Comparison of ENCODE assay signal across 9 mouse cellular contexts in the genomic region with DNA sequence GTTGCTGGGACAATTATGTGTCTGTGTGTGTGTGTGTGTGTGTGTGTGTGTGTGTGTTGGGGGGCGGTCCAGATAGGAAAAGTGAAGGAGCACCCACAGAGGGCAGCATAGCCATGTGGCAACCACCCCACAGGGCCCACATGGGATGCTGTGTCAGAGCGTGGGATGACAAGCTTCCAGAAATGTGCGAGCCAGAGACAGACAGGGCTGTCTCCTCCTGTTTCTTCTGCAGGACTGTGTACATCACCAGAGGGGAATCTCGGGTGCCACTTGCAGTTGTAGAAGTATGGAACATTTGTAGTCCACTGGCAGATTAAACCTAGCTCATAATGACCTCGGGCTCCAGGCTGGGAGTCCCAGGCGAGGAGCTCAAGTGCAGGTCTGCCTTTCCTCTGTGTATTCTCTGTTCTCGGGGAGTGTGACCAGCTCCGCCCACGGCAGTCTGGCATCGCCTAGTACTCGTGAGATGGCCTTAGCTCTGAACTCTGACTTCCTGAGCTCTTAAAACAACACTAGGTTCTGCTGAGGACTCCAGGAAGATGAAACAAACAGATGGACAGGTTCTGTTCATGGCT. TPM values are rescaled to one million over a fixed set of nuclear protein-coding genes. Genes with fewer than 3 reads are reported as not detected.
DNase-seq lines count a peak whose midpoint lies in the region; ATAC-seq and TF ChIP-seq lines count a peak whose summit lies in the region.
"Had no signal": no experiment of that assay in that cellular context is flagged by ENCODE, and none has a peak within 500 bp of the region (broad histone marks: within the 10 kb centered on the region; RNA-seq: fewer than 3 reads in every experiment).

No protein-coding gene starts in this region.

- DNase-seq in heart, postnatal 14 days: no peak
- DNase-seq in midbrain, embryonic 10.5 days (ENCODE audit: low spot score): no peak
- DNase-seq in testis, postnatal 14 days (ENCODE audit: low spot score): no peak
- no peak for DNase-seq in urinary bladder, adult 2 months (ENCODE audit: low spot score)

- H3K4me2 ChIP-seq in heart, embryonic 16.5 days (ENCODE audit: low read depth, low read length): no peak overlapping the region
- no peak overlapping the region for H3K4me2 ChIP-seq in midbrain, embryonic 15.5 days
- H3K4me2 ChIP-seq in neural tube, embryonic 14.5 days (ENCODE audit: low read depth, low read length): no peak overlapping the region

- peaks cover 12% of the 10 kb centered on the region for H3K4me1 ChIP-seq in heart, embryonic 16.5 days (ENCODE audit: control insufficient read depth, insufficient read depth, low read length)
- peaks cover 18% of the 10 kb centered on the region for H3K4me1 ChIP-seq in midbrain, embryonic 10.5 days
- H3K4me1 ChIP-seq in midbrain, embryonic 15.5 days: peaks cover 3% of the 10 kb centered on the region; the same call in 1 of the 2 replicates
- H3K4me1 ChIP-seq in embryonic fibroblast, embryonic 13.5 days (ENCODE audit: control insufficient read depth, insufficient read depth, low read length): peaks cover 7% of the 10 kb centered on the region
- H3K4me1 ChIP-seq in neural tube, embryonic 14.5 days (ENCODE audit: control insufficient read depth, insufficient read depth, low read length): no peaks in the 10 kb centered on the region

- peaks cover 3% of the 10 kb centered on the region; the same call in 1 of the 2 replicates for H3K36me3 ChIP-seq in heart, embryonic 16.5 days (ENCODE audit: control insufficient read depth, insufficient read depth)
- H3K36me3 ChIP-seq in midbrain, embryonic 10.5 days: peaks cover 5% of the 10 kb centered on the region; the same call in 1 of the 2 replicates
- H3K36me3 ChIP-seq in midbrain, embryonic 15.5 days (replicated peaks): no peaks in the 10 kb centered on the region
- H3K36me3 ChIP-seq in neural tube, embryonic 14.5 days (ENCODE audit: control insufficient read depth, insufficient read depth, low read length): no peaks in the 10 kb centered on the region

- H3K9ac ChIP-seq in heart, embryonic 16.5 days (ENCODE audit: low read length): no peak overlapping the region
- H3K9ac ChIP-seq in midbrain, embryonic 15.5 days: no peak overlapping the region
- no peak overlapping the region for H3K9ac ChIP-seq in neural tube, embryonic 14.5 days (replicated peaks; ENCODE audit: low read depth, low read length)

- ATAC-seq in heart, embryonic 16.5 days (replicated peaks; ENCODE audit: extremely low read depth, insufficient read depth, low FRiP score): 0 out of 2 replicates have a peak, but pooled peaks have one; percentile 15
- ATAC-seq in midbrain, embryonic 15.5 days (replicated peaks): no peak
- ATAC-seq in neural tube, embryonic 14.5 days (ENCODE audit: low read depth): peak; percentile 52; the same call in 1 of the 2 replicates

- no peak overlapping the region for H3K27ac ChIP-seq in heart, embryonic 16.5 days (ENCODE audit: low read length)
- 0 out of 2 replicates have a peak overlapping the region, but pooled peaks have one; percentile 52 for H3K27ac ChIP-seq in midbrain, embryonic 10.5 days (replicated peaks)
- H3K27ac ChIP-seq in midbrain, embryonic 15.5 days: no peak overlapping the region
- peak overlapping the region; percentile 19; the same call in 1 of the 2 replicates for H3K27ac ChIP-seq in embryonic fibroblast, embryonic 13.5 days (ENCODE audit: insufficient read depth, low read length)
- no peak overlapping the region for H3K27ac ChIP-seq in neural tube, embryonic 14.5 days (ENCODE audit: low read depth, low read length)

- H3K4me3 ChIP-seq in heart, embryonic 16.5 days (ENCODE audit: low read length): no peak overlapping the region
- no peak overlapping the region for H3K4me3 ChIP-seq in midbrain, embryonic 10.5 days
- H3K4me3 ChIP-seq in midbrain, embryonic 15.5 days: no peak overlapping the region
- no peak overlapping the region for H3K4me3 ChIP-seq in embryonic fibroblast, embryonic 13.5 days (ENCODE audit: insufficient read depth, low read length)
- H3K4me3 ChIP-seq in neural tube, embryonic 14.5 days (ENCODE audit: low read depth, low read length): no peak overlapping the region

- intact Hi-C loops in heart, postnatal 14 days (cut with DNase I): loop anchor here (2.0 to 5.0 kb wide), 4 partner anchors 34 to 132 kb away; partner anchors contain the start of genes Marveld1 and Morn4

- H3K27me3 ChIP-seq in heart, embryonic 16.5 days (ENCODE audit: control insufficient read depth, insufficient read depth, low read length): no peaks in the 10 kb centered on the region
- 0 out of 2 replicates have a peak, but pooled peaks cover 1% of the 10 kb centered on the region for H3K27me3 ChIP-seq in midbrain, embryonic 10.5 days (ENCODE audit: low read depth, poor library complexity, severe bottlenecking)
- no peaks in the 10 kb centered on the region for H3K27me3 ChIP-seq in midbrain, embryonic 15.5 days (replicated peaks)
- no peaks in the 10 kb centered on the region for H3K27me3 ChIP-seq in neural tube, embryonic 14.5 days (ENCODE audit: control insufficient read depth, insufficient read depth, low read length)

- TF ChIP-seq POLR2A in embryonic fibroblast, embryonic 13.5 days (IDR thresholded peaks at IDR 0.05; ENCODE audit: low read depth, low read length): no peak

- WGBS in heart, embryonic 16.5 days: 50% methylated on average over 11 of the region's 11 CpGs
- WGBS in midbrain, embryonic 10.5 days: 64% methylated on average over 11 of the region's 11 CpGs
- WGBS in midbrain, embryonic 15.5 days: 60% methylated on average over 11 of the region's 11 CpGs
- 56% methylated on average over 11 of the region's 11 CpGs for WGBS in neural tube, embryonic 14.5 days

- no peak for TF ChIP-seq CTCF in embryonic fibroblast, embryonic 13.5 days (IDR thresholded peaks at IDR 0.05; ENCODE audit: borderline replicate concordance, insufficient read depth, low read length)

- no peaks in the 10 kb centered on the region for H3K9me3 ChIP-seq in heart, embryonic 16.5 days (replicated peaks; ENCODE audit: control insufficient read depth, low read length)
- H3K9me3 ChIP-seq in midbrain, embryonic 10.5 days (replicated peaks): no peaks in the 10 kb centered on the region
- H3K9me3 ChIP-seq in midbrain, embryonic 15.5 days: no peaks in the 10 kb centered on the region
- H3K9me3 ChIP-seq in neural tube, embryonic 14.5 days (ENCODE audit: control insufficient read depth, low read length): no peaks in the 10 kb centered on the region

RNA-seq across cellular contexts. Expression of gene Ankrd2, which starts 0.8 kb away (rescaled TPM):
- polyA plus RNA-seq in heart, embryonic 16.5 days (2015; fragmentation: Nextera tagmentation; extraction: Ambion mirVana): not detected in 2 replicates
- not detected for total RNA-seq in heart, postnatal 14 days (2021)
- polyA plus RNA-seq in midbrain, embryonic 10.5 days (2016; fragmentation: Nextera tagmentation; extraction: Ambion mirVana): 0.17 and 0.29 TPM in 2 replicates
- polyA plus RNA-seq in midbrain, embryonic 15.5 days (2015; fragmentation: Nextera tagmentation; extraction: Ambion mirVana): 0.56 and 0.83 TPM in 2 replicates
- polyA plus RNA-seq in embryonic fibroblast, embryonic 13.5 days (2011; ENCODE audit: insufficient read length, low read depth, missing spikeins): not detected in 2 replicates
- polyA plus RNA-seq in neural tube, embryonic 14.5 days (2014; fragmentation: Nextera tagmentation; extraction: Ambion mirVana): 0.73 and 0.80 TPM in 2 replicates
- polyA plus RNA-seq in urinary bladder, adult 2 months (2012; rRNA removed): 0.10 TPM in 1 of 2 replicates, not detected in the other

RNA-seq across cellular contexts. Expression of gene Hoga1, which starts 10.4 kb away (rescaled TPM):
- 0.49 and 0.67 TPM in 2 replicates for polyA plus RNA-seq in heart, embryonic 16.5 days (2015; fragmentation: Nextera tagmentation; extraction: Ambion mirVana)
- 1 to 10 TPM; 1.4 to 2.3 TPM for total RNA-seq in heart, postnatal 14 days (2021)
- 1.1 and 1.8 TPM in 2 replicates for polyA plus RNA-seq in midbrain, embryonic 10.5 days (2016; fragmentation: Nextera tagmentation; extraction: Ambion mirVana)
- polyA plus RNA-seq in midbrain, embryonic 15.5 days (2015; fragmentation: Nextera tagmentation; extraction: Ambion mirVana): 1.1 and 1.3 TPM in 2 replicates
- polyA plus RNA-seq in embryonic fibroblast, embryonic 13.5 days (2011; ENCODE audit: insufficient read length, low read depth, missing spikeins): 1.3 and 1.7 TPM in 2 replicates
- polyA plus RNA-seq in neural tube, embryonic 14.5 days (2014; fragmentation: Nextera tagmentation; extraction: Ambion mirVana): 1.3 and 1.7 TPM in 2 replicates
- 2.4 and 2.7 TPM in 2 replicates for polyA plus RNA-seq in urinary bladder, adult 2 months (2012; rRNA removed)

RNA-seq across cellular contexts. Expression of gene 4933411K16Rik, which starts 17.1 kb away (rescaled TPM):
- not detected in 2 replicates for polyA plus RNA-seq in heart, embryonic 16.5 days (2015; fragmentation: Nextera tagmentation; extraction: Ambion mirVana)
- under 1 TPM in 1 of 2 experiments, not detected in 1; 0.32 TPM for total RNA-seq in heart, postnatal 14 days (2021)
- polyA plus RNA-seq in midbrain, embryonic 10.5 days (2016; fragmentation: Nextera tagmentation; extraction: Ambion mirVana): 0.09 TPM in 1 of 2 replicates, not detected in the other
- not detected in 2 replicates for polyA plus RNA-seq in midbrain, embryonic 15.5 days (2015; fragmentation: Nextera tagmentation; extraction: Ambion mirVana)
- polyA plus RNA-seq in embryonic fibroblast, embryonic 13.5 days (2011; ENCODE audit: insufficient read length, low read depth, missing spikeins): 0.51 TPM in 1 of 2 replicates, not detected in the other
- polyA plus RNA-seq in neural tube, embryonic 14.5 days (2014; fragmentation: Nextera tagmentation; extraction: Ambion mirVana): 0.15 TPM in 1 of 2 replicates, not detected in the other
- 0.23 and 0.24 TPM in 2 replicates for polyA plus RNA-seq in urinary bladder, adult 2 months (2012; rRNA removed)
- total RNA-seq: heart, postnatal 36 days had no signal

RNA-seq across cellular contexts. Expression of gene Morn4, which starts 51.2 kb away (rescaled TPM):
- polyA plus RNA-seq in heart, embryonic 16.5 days (2015; fragmentation: Nextera tagmentation; extraction: Ambion mirVana): 9.1 and 10.6 TPM in 2 replicates
- total RNA-seq in heart, postnatal 14 days (2021): 1 to 10 TPM; 4.5 to 5.3 TPM
- polyA plus RNA-seq in midbrain, embryonic 10.5 days (2016; fragmentation: Nextera tagmentation; extraction: Ambion mirVana): 51.9 and 70.7 TPM in 2 replicates
- 154 and 162 TPM in 2 replicates for polyA plus RNA-seq in midbrain, embryonic 15.5 days (2015; fragmentation: Nextera tagmentation; extraction: Ambion mirVana)
- polyA plus RNA-seq in embryonic fibroblast, embryonic 13.5 days (2011; ENCODE audit: insufficient read length, low read depth, missing spikeins): 8.2 and 9.6 TPM in 2 replicates
- 118 and 131 TPM in 2 replicates for polyA plus RNA-seq in neural tube, embryonic 14.5 days (2014; fragmentation: Nextera tagmentation; extraction: Ambion mirVana)
- polyA plus RNA-seq in urinary bladder, adult 2 months (2012; rRNA removed): 7.4 and 8.7 TPM in 2 replicates

RNA-seq across cellular contexts. Expression of gene Ubtd1, which starts 53.4 kb away (rescaled TPM):
- polyA plus RNA-seq in heart, embryonic 16.5 days (2015; fragmentation: Nextera tagmentation; extraction: Ambion mirVana): 17.1 and 18.5 TPM in 2 replicates
- 10 to 100 TPM; 25.9 to 28.0 TPM for total RNA-seq in heart, postnatal 14 days (2021)
- polyA plus RNA-seq in midbrain, embryonic 10.5 days (2016; fragmentation: Nextera tagmentation; extraction: Ambion mirVana): 9.5 and 10.2 TPM in 2 replicates
- 10.0 and 13.6 TPM in 2 replicates for polyA plus RNA-seq in midbrain, embryonic 15.5 days (2015; fragmentation: Nextera tagmentation; extraction: Ambion mirVana)
- 29.8 and 39.5 TPM in 2 replicates for polyA plus RNA-seq in embryonic fibroblast, embryonic 13.5 days (2011; ENCODE audit: insufficient read length, low read depth, missing spikeins)
- polyA plus RNA-seq in neural tube, embryonic 14.5 days (2014; fragmentation: Nextera tagmentation; extraction: Ambion mirVana): 8.2 and 9.9 TPM in 2 replicates
- polyA plus RNA-seq in urinary bladder, adult 2 months (2012; rRNA removed): 33.2 and 39.2 TPM in 2 replicates

Comparison
In these comparisons a context has a peak if more than half of its experiments do, and no peak if none do; other contexts are left out.
1. H3K27ac ChIP-seq: peak in midbrain, embryonic 10.5 days (single experiment) and embryonic fibroblast, embryonic 13.5 days (single experiment); none in heart, embryonic 16.5 days (single experiment), midbrain, embryonic 15.5 days (single experiment) and neural tube, embryonic 14.5 days (single experiment).